Mouse (Mus musculus) adrenal gland, adult 2 months (tissue): ENCODE results near the gene Cpsf4. TPM values are rescaled to one million over a fixed set of nuclear protein-coding genes. Genes with fewer than 3 reads are reported as not detected.
"Not testable (repeated sequence)": the region's sequence is repeated elsewhere in the genome, so short reads cannot be mapped to it uniquely, and the experiment has no call there.

Experiments used
- DNase-seq: peaks from one replicate; pipeline ENCODE4 v3.0.0; 2021
- long read RNA-seq: library from polyadenylated mRNA; stranded (forward); transcript quantifications from one replicate; pipeline ENCODE4 v2.0.0, GENCODE M21; 2021
- polyA plus RNA-seq: library from polyadenylated mRNA; depleted of rRNA; stranded (reverse); fragments of >200 nt; gene quantifications from 2 replicates; pipeline ENCODE4 v1.2.3, GENCODE M21; 2012; rRNA removed
- total RNA-seq, 2 experiments: library from RNA; stranded (reverse); gene quantifications; 2 replicates each; pipeline ENCODE4 v1.2.3; 2021

Cpsf4 gene
- 10 to 100 TPM; 19.8 to 20.1 TPM for total RNA-seq
- polyA plus RNA-seq = 15.2 and 16.8 TPM in 2 replicates
- long read RNA-seq, transcript Cpsf4-207 (8 exons, 1,387 nt) = minor isoform, 10 of 27 reads
- long read RNA-seq, transcript Cpsf4-205 (8 exons, 1,713 nt) = major isoform, 11 of 27 reads
- long read RNA-seq, partial matches to known transcripts = 3 of 27 reads
- long read RNA-seq, other reads (novel, unspliced or antisense) = 1 of 27 reads

GRCm38 (mm10) chr5:145166536-145167305 lies at the start of gene Cpsf4, which contains the start of gene Ptcd1:
Gene Cpsf4, plus strand, starts transcription at chr5:145167213.
Gene Ptcd1, minus strand, starts transcription at chr5:145167108.
- DNase-seq = peak; percentile 99

GRCm38 (mm10) chr5:145118005-145118404 lies 49.0 kb upstream of the Cpsf4 start:
- DNase-seq = peak; percentile 34

GRCm38 (mm10) chr5:145118461-145118860 lies 48.6 kb upstream of the Cpsf4 start:
- no peak for DNase-seq

GRCm38 (mm10) chr5:145119385-145119784 lies 47.6 kb upstream of the Cpsf4 start:
- no peak for DNase-seq

- no peak for DNase-seq
Observed at GRCm38 (mm10) chr5:145120921-145121320, 46.1 kb upstream of the Cpsf4 start.

GRCm38 (mm10) chr5:145123396-145123795 lies 43.6 kb upstream of the Cpsf4 start:
- DNase-seq = no peak

- DNase-seq = no peak
Observed at GRCm38 (mm10) chr5:145126580-145126979, 40.4 kb upstream of the Cpsf4 start.

- peak; percentile 75 for DNase-seq
Observed at GRCm38 (mm10) chr5:145129124-145129523, 37.9 kb upstream of the Cpsf4 start.

- DNase-seq = not testable (repeated sequence)
Observed at GRCm38 (mm10) chr5:145129773-145130172, 37.2 kb upstream of the Cpsf4 start.

- peak; percentile 55 for DNase-seq
Observed at GRCm38 (mm10) chr5:145130191-145130590, 36.8 kb upstream of the Cpsf4 start.

GRCm38 (mm10) chr5:145130995-145131394 lies 36.0 kb upstream of the Cpsf4 start:
- no peak for DNase-seq

GRCm38 (mm10) chr5:145133275-145133674 lies 33.7 kb upstream of the Cpsf4 start:
- not testable (repeated sequence) for DNase-seq

GRCm38 (mm10) chr5:145138836-145139235 lies 28.2 kb upstream of the Cpsf4 start:
- DNase-seq = no peak

- DNase-seq = peak; percentile 96
Observed at GRCm38 (mm10) chr5:145139571-145140519, 27.2 kb upstream of the Cpsf4 start, which contains the start of the genes Pdap1 and Bud31. Gene Pdap1, minus strand, starts transcription at chr5:145140238. Gene Bud31, plus strand, starts transcription at chr5:145140362.

- no peak for DNase-seq
Observed at GRCm38 (mm10) chr5:145140611-145141010, 26.4 kb upstream of the Cpsf4 start.

GRCm38 (mm10) chr5:145147748-145148147 lies 19.3 kb upstream of the Cpsf4 start:
- DNase-seq = no peak

- no peak for DNase-seq
Observed at GRCm38 (mm10) chr5:145149294-145149693, 17.7 kb upstream of the Cpsf4 start.

GRCm38 (mm10) chr5:145152690-145153089 lies 14.3 kb upstream of the Cpsf4 start:
- no peak for DNase-seq

- no peak for DNase-seq
Observed at GRCm38 (mm10) chr5:145161361-145161760, 5.7 kb upstream of the Cpsf4 start.

GRCm38 (mm10) chr5:145164710-145165109 lies 2.3 kb upstream of the Cpsf4 start:
- DNase-seq = no peak

GRCm38 (mm10) chr5:145165184-145165583 lies 1.8 kb upstream of the Cpsf4 start:
- no peak for DNase-seq

- DNase-seq = no peak
Observed at GRCm38 (mm10) chr5:145167306-145167661, 271 bp downstream of the Cpsf4 start.
